Mouse (Mus musculus) thymus, postnatal 4 days (tissue): ENCODE results near the gene Crhr2.

ENCODE experiments used
- DNase-seq: peaks from one replicate; pipeline ENCODE4 v3.0.0; 2021

The Crhr2 gene

GRCm38 (mm10) chr6:55117325-55118109 is 15.3 kb downstream of the Crhr2 start:
- DNase-seq: no peak

GRCm38 (mm10) chr6:55108358-55108757 is 24.5 kb downstream of the Crhr2 start:
- DNase-seq: peak; percentile 56

GRCm38 (mm10) chr6:55098603-55099002 is 34.2 kb downstream of the Crhr2 start:
- no peak for DNase-seq

GRCm38 (mm10) chr6:55098030-55098429 is 34.8 kb downstream of the Crhr2 start:
- no peak for DNase-seq

- no peak for DNase-seq
Measured at GRCm38 (mm10) chr6:55093431-55094146, 39.2 kb downstream of the Crhr2 start.

- DNase-seq: no peak
Measured at GRCm38 (mm10) chr6:55091396-55091795, 41.4 kb downstream of the Crhr2 start.

- peak; percentile 47 for DNase-seq
Measured at GRCm38 (mm10) chr6:55090639-55091038, 42.2 kb downstream of the Crhr2 start.

GRCm38 (mm10) chr6:55087355-55087754 is 45.5 kb downstream of the Crhr2 start:
- DNase-seq: no peak

GRCm38 (mm10) chr6:55082261-55083051 is 50.4 kb downstream of the Crhr2 start:
- DNase-seq: no peak

GRCm38 (mm10) chr6:55081379-55081778 is 51.4 kb downstream of the Crhr2 start:
- DNase-seq: no peak

GRCm38 (mm10) chr6:55076561-55077255 is 56.1 kb downstream of the Crhr2 start:
- no peak for DNase-seq

- no peak for DNase-seq
Measured at GRCm38 (mm10) chr6:55065903-55066302, 66.9 kb downstream of the Crhr2 start.

- DNase-seq: no peak
Measured at GRCm38 (mm10) chr6:55064477-55064827, 68.4 kb downstream of the Crhr2 start.

- DNase-seq: no peak
Measured at GRCm38 (mm10) chr6:55063793-55064476, 68.9 kb downstream of the Crhr2 start.

- DNase-seq: no peak
Measured at GRCm38 (mm10) chr6:55062200-55062599, 70.6 kb downstream of the Crhr2 start.

GRCm38 (mm10) chr6:55061328-55061727 is 71.5 kb downstream of the Crhr2 start:
- no peak for DNase-seq

- DNase-seq: no peak
Measured at GRCm38 (mm10) chr6:55060241-55060825, 72.5 kb downstream of the Crhr2 start.

- no peak for DNase-seq
Measured at GRCm38 (mm10) chr6:55057427-55057826, 75.4 kb downstream of the Crhr2 start.

GRCm38 (mm10) chr6:55054491-55054890 is 78.3 kb downstream of the Crhr2 start:
- DNase-seq: no peak

- no peak for DNase-seq
Measured at GRCm38 (mm10) chr6:55049186-55049585, 83.6 kb downstream of the Crhr2 start.

GRCm38 (mm10) chr6:55045326-55045725 is 87.5 kb downstream of the Crhr2 start:
- no peak for DNase-seq

- no peak for DNase-seq
Measured at GRCm38 (mm10) chr6:55044542-55044941, 88.3 kb downstream of the Crhr2 start.
